Mouse (Mus musculus): Measurements from ENCODE around the gene Gm11444. TPM values are rescaled to one million over a fixed set of nuclear protein-coding genes. Genes with fewer than 3 reads are reported as not detected.

The Gm11444 gene
- total RNA-seq, 2 experiments from 2014 or later, result not detected

DNA sequence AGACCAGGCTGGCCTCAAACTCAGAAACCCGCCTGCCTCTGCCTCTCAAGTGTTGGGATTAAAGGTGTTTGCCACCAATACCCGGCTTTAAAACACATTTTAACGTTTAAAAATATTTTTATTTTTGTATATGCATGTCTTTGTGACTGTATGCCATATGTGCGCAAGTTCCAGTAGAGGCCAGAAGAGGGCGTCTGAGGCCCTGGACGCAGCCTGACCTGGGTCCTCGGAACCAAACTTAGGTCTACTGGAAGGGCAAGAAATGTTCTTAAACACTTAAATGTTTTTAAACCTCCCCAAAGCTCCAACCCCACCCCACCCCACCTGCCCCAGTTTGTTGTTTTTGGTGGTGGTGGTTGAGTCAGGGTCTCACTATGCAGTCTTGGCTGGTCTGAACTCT lies 14.2 kb upstream of the Gm11444 start:
- no peak for DNase-seq (ENCODE audit: extremely low spot score in 1 of 2, low spot score in 1 of 2)

DNA sequence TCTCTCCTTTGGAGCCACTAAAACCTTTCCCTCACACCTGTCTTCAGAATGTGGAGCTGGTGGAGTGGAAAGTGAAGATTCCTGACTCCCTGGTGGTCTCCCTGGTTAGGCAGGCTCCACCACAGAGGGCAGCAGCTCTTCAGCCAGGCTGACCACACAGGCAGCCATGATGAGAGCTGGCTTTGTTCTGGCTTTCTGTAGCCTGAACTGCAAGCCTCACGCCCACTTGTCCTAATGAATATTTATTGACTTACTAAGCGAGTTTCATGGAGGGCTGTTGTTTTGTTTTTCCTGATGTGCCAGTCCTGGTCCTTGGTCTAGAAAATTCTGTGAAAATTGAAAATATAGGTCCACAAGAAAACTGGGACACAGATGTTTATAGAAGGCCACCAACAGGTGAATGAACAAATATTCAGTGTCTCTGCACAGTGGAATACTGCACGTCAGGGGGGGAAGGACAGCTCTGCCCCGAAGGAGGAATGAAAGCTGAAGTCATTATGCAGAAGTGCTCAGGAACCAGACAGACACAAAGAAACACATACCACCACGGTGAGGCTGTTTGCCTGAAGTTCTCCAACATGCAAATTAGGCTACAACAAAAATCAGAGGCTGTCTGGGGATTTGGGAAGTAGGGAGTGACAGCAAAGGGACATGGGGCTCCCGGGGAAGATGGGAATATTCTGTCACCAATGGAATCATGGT lies 8.0 kb upstream of the Gm11444 start:
- no peak for DNase-seq (ENCODE audit: extremely low spot score in 1 of 2, low spot score in 1 of 2)

DNA sequence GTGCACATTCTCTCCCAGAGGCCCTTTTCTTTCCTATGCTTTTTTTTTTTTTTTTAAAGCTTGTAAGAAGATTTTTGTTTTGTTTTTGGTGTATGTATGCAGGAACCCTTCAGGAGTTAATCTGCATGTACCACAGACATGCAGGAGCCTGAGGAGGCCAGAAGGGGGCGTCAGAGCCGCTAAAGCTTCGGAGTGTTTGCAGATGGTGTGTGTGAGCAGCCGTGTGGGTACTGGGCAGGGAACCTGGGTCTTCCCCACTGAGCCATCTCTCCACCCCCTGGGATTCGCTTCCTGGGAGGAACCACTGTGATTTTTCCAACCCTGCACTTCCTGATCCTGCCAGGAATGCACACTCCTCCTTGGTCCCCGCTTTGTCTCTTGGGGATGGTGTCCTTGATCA lies 625 bp upstream of the Gm11444 start:
- no peak for DNase-seq (ENCODE audit: extremely low spot score in 1 of 2, low spot score in 1 of 2)

DNA sequence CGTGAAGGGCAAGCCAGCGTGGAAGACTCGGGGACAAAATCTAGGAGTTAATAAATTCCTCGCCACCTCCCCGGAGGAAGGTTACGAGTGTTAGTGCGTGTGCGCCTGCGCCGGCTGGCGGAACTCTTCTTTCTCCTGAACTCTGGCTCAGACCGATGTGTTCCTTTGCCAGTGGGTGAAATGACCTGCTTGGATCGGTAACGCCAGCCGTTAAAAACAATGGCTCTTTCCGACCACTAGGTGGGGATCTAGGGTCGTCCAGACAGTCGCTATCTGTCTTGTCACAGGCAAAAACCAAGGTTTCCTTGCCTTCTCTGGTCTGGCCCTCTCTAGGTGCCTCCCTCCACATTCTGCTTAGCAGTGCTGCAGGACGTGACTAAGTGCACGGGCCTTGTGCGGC lies 1.1 kb downstream of the Gm11444 start:
- DNase-seq (ENCODE audit: extremely low spot score in 1 of 2, low spot score in 1 of 2), result peak in 1 of 2 experiments; percentile 48

DNA sequence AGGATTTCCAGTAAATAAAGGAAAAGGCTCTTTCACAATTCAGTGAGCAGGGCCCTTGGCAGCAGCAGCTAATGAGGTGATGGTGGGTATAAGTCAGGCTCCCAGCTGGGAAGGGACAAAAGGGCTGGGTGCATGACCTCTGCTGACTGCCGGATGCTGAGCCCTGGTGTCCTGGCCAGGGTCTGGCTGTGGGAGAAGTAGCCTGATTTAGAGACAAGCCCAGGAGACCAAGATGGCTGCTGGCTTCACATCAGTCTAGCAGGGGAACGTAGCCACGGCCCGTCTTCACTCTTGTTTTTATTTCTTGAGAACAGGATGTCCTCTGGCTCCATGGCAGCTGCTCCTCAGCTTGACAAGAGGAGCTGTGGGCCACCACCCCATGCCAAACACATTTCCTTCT lies 3.6 kb downstream of the Gm11444 start:
- DNase-seq (ENCODE audit: extremely low spot score in 1 of 2, low spot score in 1 of 2), result no peak

DNA sequence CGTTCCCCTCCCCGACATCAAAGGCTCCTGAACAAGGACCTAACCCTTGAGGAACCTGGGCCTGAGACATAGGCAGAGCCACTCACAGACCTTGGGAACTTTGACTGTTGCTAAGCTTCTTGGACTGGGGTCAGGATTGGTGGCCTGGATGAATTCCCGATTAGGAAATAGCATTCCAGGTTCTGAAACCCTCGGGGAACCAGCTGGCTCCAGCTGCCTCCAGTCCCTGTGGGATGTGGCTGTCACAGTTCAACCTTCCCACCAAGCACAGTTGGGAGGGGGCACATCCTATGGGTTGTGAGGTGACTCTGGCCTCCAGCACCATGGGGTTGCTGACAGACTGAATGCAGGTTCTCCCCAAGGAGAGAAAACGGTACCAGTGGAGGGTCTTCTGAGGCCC lies 4.2 kb downstream of the Gm11444 start:
- no peak for DNase-seq (ENCODE audit: extremely low spot score in 1 of 2, low spot score in 1 of 2)

DNA sequence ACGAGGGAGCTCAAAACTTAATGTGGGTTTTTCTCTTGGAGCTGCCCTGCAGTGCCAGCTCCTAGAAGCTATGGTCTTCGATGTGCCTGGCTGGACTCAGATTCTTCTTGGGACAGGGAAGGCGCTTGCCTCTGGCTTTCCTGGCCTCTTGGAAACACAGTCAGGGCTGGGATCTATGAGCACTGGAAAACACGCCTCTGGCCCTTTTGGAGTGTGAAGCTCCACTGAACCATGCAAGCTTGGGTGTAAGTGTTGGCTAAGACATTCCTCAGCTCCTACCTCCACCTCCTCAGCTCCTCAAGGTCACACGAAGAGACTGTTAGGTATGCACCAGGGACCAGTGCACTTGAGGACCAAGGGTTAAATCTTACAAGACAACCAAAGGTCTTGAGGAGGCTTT lies 5.2 kb downstream of the Gm11444 start:
- DNase-seq (ENCODE audit: extremely low spot score in 1 of 2, low spot score in 1 of 2), result no peak

DNA sequence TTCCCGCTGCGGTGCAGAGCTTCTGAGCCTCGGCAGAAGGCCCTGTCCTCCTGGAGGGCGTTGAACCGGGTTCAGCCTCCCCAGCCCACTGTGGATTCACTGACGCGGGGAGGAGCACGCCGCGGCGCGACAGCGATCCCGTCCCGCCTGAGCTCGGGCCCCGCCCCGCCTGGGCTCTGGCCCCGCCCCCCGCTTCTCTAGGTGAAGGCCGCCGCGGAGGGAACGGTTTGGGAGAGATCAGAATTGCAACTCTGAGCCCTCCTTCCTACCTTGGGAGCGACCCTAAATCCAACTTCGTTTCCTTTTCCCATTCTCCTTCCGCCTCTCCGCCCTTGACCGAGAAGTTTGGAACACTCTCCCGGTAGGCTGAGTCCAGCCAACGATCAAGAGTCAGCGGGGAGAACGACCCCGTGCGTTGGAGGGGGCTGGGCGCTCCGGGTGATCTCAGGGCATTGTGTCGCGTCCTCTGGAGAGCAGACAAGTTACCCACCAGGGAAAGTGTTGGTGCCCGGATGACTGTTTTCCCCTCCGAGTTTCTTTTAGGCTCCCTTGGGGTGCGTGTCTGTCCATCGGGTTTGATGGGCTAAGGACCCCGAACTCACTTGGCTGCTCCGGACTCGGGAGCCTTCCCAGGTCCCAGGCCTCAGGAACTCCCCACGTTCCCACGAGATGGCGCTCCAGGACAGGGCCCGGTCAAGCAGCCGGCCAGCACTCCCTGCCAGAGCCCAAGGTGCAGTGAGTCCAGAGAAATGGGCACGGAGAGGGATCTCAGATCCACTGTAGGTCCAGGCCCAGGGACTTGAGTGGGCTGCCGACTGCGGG lies 5.8 kb downstream of the Gm11444 start:
- peak; percentile 69 to 87 for DNase-seq (ENCODE audit: extremely low spot score in 1 of 2, low spot score in 1 of 2)

DNA sequence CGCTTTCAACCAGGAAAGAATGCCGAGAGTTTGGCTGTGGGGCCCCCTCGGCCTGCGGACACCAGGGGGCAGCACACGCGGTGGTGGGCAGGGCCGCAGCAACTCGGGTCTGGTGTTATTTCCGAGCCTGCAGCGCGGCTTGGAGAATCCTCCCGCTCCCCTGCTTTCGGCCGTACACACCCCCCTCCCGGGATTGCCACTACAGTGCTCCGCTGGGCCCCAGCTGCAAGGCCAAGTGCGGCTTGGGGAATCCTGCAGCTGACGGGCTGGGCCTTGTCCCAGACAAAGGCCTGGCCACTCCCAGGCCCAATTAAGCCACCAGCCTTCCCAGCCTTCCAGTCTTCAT lies 6.8 kb downstream of the Gm11444 start:
- DNase-seq (ENCODE audit: extremely low spot score in 1 of 2, low spot score in 1 of 2), result peak in 1 of 2 experiments; percentile 60

DNA sequence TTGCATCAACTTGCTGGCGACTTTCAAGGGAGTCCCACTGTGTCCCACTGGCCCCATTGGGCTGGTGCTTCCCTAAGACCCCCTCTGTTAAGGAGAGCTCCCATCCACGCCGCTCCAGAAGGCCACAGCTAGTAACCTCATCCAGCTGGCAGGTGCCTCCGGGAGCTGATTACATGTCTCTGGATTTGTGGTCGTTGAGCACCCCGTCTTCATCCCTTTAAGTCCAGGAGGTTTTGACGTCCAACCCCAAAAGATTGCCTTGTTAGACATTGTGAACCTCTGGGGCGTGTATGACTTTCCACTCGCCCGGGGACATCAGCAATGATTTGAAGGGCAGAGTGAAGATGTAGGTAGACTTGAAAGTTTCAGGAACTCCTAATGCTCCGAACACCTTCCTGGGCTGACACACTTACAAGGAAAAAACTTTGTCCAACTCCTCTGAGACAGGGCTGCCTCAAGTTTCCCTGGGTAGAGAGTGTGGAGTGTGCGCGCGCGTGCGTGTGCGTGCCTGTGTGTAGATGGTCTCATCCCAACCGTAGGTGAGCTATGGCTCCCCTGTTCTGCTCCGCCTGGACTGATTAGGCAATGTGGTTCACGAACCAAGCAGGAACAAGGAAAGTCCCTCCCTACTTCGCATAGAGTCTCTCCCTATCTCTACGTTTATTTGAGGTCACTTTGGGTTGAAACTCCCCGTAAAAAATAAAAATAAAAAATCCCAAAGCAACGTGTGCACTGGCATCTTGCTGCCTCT lies 7.4 kb downstream of the Gm11444 start:
- no peak for DNase-seq (ENCODE audit: extremely low spot score in 1 of 2, low spot score in 1 of 2)

DNA sequence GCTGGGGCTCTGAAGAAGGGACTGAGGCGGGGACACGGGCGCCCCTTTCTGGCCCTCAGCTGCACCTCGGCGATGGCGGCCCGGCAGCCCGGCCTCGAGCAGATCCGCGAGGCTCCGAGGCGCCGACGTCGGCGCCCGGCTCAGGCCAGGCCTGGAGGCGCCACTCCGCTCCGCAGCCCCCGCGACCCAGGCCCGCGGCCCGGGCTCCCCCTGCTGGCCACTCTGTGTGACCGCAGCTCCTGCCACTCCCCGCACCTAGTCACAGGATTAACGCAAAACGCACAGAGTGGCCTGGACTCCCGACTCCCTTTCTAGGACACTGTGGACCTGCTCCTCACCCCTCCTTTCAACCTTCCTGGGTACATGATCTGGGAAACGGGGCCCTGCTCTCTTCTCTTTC lies 8.2 kb downstream of the Gm11444 start:
- DNase-seq (ENCODE audit: extremely low spot score in 1 of 2, low spot score in 1 of 2), result peak in 1 of 2 experiments; percentile 63

DNA sequence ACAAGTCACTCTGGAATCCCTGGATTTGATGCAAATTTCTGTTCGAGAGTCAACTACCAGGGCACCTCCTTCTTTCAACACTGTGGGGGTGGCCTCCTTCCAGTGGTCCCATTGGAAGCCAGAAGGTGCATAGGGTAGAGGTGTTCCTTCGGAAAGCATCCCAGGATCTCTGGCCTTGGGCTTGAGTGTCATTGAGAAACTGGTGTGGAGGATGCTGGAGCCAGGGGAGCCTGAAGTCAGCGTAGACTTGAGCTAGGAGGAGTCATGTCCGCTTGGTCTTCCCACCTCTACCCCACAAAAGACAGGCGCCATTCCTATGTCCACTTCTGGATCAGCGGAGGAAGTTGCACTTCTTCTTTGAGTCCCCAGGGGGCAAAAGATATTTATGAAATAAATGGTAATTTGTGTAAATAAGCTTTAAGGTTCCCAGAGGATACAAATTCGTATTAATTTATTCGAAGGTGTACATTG lies 8.9 kb downstream of the Gm11444 start:
- no peak for DNase-seq (ENCODE audit: extremely low spot score in 1 of 2, low spot score in 1 of 2)

DNA sequence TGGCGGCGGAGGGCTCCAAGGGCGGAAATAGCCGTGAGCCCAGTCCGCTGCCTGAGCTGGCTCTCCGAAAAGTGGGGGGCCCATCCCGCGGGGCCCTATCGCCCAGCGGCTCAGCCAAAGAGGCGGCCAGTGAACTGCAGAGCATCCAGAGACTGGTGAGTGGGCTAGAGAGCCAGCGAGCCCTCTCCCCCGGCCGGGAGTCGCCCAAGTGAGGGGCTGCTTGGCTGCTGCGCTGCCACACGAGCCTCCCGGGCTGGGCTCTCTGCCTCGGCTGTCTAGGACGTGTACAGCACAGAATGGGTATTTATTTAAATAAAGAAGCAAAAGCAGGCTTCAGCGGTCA lies 9.4 kb downstream of the Gm11444 start:
- no peak for DNase-seq (ENCODE audit: extremely low spot score in 1 of 2, low spot score in 1 of 2)

DNA sequence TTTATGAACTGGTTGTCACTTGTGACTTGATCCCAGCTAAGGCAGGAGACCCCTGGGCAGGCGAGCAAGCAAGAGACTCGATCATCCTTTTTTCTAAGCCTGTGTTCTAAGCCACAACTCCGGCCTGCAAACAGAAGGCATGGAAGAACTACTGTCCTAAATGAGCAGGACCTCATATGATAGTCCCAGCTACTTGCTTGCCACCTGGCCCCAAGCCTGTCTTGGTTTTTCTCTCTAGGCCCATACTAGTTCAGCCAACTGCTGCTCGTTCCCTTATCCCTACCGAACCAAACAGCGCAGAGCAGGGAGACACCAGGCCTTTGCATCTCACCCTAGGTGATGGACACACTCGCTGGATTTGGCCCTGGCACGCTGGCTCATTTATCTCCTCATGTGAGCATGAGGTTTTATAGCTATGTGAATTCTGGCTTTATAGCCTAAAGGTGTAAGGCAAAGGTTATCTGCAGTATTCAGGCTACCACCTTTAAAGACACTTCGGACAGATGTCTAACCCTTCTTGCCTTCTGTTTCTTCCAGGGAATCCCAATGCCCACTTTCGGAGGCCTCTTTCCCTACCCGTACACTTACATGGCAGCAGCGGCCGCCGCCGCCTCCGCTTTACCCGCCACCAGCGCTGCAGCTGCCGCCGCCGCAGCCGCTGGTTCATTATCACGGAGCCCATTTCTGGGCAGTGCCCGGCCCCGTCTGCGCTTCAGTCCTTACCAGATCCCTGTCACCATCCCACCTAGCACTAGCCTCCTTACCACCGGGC lies 9.9 kb downstream of the Gm11444 start:
- DNase-seq (ENCODE audit: extremely low spot score in 1 of 2, low spot score in 1 of 2), result no peak

DNA sequence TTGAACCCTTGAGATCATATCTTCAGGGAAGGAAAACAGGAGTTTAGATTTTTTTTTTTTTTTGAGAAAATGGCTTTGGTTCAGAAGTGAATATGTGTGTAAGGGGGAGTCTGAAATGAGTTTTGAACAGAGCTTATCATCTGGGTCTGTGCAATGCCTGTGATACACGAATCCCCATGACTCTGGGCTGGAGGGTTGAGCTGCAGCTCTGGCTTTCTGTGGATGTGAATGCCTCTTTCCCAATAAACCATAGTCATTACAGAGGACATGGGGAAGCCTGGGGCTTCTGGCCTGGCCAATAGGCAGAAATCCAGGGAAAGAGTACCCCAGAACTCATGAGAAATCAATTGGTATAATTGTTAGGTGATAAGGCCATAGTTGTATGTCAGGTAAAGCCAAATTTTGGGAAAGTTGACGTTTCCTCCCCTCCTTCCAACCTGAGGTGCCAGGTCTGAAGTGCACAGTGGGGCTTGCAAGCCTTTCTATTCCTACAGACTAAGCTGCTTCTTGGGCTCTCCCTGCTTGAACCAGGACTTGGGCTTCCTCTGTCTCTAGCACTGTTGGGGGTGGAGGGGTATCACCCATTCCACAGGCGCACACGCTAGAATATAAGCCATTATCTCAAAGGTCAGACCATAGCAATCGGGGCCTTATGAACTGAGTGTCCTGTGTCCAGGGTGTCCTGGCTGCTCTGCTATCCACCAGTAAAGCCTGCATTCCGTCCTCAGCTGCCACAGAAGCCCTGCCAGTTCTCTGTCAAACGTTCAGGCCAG lies 10.7 kb downstream of the Gm11444 start:
- DNase-seq (ENCODE audit: extremely low spot score in 1 of 2, low spot score in 1 of 2), result no peak

DNA sequence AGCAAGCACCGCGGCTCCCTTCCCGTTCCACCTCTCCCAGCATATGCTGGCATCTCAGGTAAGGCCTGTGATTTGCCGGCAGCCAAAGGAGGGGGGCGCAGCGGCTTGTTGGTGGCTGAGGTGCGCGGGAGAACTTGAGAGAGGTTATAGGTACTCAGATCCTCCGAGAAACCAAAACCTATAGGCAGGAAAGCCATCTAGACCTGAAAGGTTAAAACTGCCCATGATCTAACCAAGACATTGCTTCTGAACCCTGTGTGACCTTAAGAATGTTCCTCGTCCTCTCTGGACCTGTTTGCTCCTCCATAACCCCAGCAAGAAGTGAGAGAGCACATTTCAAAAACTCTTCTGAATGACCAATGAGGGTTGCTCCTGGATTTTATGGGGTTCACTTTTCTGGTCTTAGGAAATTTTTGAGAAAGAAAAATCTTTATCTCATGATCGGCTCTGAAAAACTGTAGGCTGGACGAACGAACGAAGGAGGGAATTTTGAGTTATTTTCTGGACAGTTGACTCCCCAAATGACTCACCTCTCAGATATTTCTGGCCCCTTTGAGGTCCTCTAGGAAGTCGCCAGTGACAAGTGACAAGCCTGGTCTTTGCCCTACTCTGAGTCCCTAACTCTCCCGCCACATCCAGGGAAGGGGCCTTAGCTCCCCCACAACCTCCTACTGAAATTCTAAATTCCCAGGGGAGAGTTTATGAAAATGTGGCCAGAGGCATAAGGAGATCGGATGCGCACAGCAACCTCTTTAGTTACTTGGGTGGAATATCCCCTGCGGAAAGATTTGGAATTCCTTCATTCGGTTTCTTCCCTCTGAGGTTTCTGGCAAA lies 11.5 kb downstream of the Gm11444 start:
- no peak for DNase-seq (ENCODE audit: extremely low spot score in 1 of 2, low spot score in 1 of 2)

DNA sequence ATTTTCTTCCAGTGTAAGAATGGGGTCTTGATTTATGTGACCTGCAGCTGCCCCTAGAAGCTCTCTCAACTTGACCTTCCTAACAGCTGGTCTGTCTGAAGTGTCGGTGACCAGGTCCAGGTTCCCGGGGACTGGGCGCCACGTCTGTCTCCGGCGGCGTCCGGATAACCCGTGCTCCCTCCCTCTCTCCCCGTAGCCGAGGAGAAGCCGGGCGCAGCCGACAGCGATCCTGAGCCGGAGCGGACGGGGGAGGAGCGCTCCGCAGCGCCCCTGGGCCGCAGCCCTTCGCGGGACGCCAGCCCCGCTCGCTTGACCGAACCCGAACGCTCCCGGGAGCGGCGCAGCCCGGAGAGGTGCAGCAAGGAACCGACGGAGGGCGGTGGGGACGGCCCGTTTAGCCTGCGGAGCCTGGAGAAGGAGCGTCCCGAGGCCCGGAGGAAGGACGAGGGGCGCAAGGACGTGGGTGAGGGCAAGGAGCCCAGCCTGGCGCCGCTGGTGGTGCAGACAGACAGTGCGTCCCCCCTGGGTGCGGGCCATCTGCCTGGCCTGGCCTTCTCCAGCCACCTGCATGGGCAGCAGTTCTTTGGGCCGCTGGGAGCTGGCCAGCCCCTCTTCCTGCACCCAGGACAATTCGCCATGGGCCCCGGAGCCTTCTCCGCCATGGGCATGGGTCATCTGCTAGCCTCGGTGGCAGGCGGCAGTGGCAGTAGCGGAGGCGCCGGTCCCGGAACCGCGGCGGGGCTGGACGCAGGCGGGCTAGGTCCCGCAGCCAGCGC lies 12.3 kb downstream of the Gm11444 start:
- no peak for DNase-seq (ENCODE audit: extremely low spot score in 1 of 2, low spot score in 1 of 2)

DNA sequence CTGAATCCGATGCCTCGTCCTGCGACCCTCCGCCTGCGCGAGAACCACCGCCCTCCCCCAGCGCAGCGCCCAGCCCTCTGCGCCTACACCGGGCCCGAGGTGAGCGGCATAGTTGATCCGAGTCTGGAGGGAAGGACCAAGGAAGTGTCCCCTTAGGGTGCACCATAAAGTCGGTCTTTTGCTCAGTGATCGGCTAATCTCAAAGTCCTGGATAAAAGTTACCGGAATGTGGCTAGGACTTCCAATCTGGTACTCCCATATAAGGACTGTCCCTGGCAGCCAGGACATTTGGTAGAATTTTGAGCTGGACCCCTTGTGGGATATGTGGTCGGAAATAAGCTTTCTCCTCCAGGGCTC lies 12.9 kb downstream of the Gm11444 start:
- DNase-seq (ENCODE audit: extremely low spot score in 1 of 2, low spot score in 1 of 2), result no peak
